Mouse (Mus musculus): ENCODE results near the gene Babam2.

Gene Babam2

DNA sequence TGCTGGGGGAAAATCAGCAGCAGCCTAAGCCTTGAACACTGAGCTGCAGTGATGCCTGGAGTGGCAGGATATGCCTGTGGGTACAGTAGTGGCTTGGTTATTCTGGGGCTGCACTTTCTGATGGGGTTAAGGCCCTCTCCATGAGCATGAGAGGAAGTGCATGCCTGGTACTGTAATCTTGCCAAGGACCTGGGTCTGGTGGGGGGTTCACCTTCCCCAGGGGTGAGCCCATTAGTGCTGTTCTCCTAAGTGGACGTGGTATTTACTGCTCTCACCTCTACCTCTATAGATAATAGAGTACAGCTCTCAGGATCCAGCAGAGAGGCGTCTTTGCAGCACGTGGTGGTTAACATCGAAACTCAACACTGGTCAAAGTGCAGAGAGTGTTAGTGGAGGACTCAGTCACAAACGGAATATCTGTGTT lies 16.4 kb downstream of the Babam2 start:
- no peak for DNase-seq (ENCODE audit: low spot score)

DNA sequence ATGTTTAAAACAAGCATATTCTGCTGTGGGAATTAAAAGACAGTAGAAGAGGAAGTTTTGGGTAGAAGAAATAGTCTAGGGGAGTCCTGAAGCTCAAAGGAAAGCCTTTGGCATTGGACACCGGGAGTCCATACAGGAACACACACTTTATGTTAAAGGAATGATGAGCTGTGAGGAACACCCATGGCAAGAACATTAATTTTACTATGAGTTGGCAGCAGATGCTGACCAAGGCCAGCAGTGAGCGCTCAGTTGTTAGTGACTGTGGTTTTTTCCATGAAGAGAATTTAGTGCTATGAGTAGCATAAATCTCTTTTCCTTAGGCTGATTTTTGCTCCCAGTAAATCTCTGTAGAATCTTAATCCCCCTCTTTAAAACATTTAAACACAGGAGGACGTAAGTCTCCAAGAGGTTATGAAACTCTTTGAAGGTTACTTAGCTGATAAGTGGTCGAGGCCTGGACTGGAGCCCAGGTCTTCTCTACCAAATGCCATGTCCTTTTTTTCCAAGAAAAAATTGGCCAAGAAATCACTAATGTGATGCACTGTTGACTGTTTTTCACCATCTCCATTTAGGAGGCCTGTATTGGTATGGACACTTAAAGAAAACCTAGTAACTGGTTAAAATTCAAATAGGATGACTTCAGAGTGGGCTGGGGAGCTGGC lies 18.1 kb downstream of the Babam2 start:
- DNase-seq (ENCODE audit: low spot score) = peak; percentile 22

DNA sequence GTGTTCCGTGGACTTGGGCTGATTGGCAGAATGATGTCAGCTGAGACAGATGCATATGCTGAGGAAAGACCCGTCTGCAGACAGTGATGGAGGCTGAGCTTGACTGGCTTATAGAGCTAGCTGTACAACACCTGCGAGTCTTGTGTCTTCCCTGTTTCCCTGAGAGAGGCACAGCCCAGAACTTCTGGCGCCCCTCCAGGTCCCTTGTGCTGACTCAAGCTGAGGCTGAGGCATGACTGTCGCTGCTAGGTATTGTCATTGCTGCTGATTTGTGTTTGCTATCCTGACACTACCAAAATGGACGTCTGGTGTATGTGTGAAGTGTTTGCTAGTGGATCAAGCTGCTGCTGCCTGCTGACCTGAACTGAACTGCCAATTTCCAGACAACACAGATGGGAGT lies 27.0 kb downstream of the Babam2 start:
- no peak for DNase-seq (ENCODE audit: low spot score)

DNA sequence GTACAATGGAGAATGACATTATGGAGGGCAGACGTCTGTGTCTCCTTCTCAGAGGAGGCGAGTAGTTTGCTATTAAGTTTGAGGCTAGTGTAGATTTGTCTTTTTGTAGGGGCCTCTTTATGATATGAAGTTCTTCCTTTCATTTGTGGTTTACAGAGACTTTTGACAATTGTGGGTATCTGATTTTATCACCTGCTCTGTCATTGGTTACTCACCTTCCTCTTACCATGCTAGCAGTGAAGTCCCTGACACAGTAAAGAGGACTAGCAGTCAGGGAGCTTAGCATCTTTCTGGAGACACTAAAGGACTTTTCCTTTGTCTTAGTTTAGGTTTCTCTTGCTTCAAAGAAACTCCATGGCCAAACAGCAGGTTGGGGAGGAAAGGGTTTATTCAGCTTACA lies 28.4 kb downstream of the Babam2 start:
- DNase-seq (ENCODE audit: low spot score) = no peak

DNA sequence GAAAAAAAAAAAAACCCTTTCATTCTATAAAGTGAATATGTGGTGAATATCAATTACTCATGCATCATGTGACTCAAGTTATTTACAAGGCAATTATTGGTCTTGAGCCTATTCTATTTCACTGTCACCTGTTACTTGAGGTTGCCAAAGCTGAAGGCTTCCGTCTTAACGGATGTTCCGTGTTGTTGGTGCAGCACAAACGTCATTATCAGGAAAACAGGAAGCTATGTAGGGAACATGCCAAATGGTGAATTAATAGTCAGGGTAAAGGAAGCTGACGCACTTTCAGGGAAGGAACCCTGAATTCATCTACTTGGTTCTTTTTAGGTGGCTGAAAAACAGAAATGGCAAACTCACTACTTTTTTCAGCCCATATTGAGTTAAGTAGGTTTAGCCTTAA lies 30.0 kb downstream of the Babam2 start:
- no peak for DNase-seq (ENCODE audit: low spot score)

DNA sequence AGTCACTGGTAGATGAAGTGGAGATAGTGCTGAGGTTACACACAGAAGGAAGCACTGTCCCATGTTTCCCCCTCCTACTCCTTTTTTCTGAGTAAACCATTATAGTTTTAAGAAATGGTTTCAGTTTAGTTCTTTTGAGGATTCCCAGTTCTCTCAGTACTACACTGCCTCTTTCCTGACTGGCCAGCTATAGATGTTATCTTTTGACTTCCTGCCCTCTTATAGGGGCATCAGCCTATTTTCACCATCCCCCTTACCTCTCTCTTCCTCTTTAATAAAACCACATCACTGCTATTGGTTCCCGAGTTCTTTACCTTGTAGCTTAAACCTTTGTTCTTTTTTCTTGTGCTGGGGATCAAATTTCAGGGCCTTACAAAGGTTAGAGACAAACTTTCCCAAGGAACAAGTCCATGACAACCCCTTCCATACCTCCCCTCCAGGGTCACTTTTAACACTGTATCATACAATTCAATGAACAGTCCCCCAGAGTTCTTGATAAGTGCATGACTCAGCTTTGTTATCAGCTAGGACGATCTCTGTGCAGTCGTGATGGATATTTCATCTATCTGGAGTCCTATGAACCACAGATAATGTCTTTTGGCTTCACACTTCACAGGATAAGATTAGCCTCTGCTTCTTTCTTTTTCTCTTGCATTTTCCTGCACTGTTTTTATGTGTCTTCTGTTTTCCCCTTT lies 35.3 kb downstream of the Babam2 start:
- DNase-seq (ENCODE audit: low spot score) = no peak

DNA sequence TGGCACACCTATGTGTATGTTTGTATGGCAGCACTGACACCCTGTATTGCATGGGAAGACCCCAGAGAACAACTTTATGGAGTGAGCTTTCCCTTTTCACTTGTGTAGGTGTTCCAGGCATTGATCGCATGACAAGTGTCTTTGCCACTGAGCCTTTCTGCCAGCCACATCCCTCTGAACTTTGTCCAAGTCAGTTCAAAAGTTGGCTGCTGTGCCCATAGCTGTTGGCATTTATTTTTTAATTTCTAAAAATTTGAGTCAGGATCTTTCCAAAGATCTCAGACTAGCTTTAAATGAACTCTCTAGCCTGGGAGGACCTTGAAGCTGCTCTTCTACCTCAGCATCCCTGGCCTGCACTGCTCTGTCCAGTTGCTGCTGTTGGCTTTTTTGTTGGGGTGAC lies 44.4 kb downstream of the Babam2 start:
- peak; percentile 62 for DNase-seq (ENCODE audit: low spot score)

DNA sequence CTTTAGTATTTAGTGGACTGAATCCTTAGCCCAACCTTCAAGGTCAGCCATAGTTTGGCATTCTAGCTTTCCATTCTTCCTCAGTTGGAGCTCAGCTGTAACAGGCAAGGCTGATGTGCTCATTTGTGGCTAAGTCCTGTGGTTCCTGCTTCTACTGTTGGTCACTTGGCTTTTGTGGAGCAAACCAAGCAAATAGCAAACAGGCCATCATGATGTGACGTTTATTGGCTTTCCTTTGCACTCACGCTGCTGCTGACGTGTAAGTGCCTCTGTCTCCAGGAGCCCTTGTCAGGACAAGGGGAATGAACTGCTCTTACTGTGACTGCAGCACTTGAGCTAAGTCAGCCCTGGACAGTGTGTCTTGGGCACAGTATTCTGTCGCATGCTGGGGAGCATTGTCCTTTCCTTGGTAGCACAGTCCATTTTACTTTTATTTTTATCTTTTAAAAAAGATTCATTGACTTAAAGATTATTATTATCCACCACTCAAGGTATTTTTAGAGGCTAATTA lies 45.1 kb downstream of the Babam2 start:
- no peak for DNase-seq (ENCODE audit: low spot score)

DNA sequence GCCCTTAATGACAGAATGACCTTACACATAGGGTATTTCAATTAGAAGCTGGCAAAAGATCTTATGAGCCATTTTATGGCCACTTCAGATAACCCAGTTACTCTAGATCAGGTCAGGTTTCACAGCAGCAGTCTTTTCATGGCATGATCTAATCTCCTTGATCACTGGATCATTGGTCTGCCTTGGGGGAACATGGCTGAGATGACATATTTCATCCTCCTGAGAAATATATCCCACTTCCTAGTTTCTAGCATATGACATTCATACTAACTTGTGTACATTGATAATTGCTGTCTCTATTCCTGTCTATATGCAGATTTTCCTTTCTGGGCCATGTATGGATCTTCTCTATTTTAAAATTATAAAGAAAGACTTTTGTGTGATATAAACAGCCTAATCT lies 51.9 kb downstream of the Babam2 start:
- DNase-seq (ENCODE audit: low spot score) = no peak

DNA sequence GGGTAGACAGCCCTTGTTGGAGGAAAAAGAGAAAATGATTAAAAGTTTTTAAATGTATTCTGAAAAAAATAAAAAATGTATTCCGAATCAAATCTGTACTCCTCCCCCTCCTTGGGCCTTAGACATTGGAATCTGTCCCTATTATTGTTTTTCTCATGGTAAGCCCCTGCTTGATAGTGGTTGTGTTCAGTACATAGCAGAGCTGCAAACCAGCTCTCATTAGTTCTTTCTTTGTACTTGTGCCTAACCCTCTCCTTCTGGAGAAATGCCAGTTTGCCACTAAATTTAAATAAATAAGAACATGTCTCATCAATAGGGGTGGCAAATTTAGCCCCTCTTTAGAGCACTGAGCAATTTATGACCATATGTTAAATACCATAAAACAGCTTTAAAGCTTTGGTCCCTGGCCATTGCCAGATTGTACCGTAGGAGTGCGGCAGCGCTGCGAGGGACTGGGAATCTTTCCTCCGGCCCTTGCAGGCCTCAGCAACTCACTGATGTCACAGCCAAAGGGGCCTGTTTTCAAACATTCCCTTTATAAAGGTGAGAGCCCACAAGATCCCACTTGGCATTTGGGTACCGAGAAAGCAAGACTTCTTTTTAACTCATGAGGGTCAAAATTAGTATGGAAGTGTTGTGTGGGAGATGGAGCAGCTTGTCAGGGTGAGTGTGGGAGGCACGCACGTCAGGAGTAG lies 52.9 kb downstream of the Babam2 start:
- no peak for DNase-seq (ENCODE audit: low spot score)

DNA sequence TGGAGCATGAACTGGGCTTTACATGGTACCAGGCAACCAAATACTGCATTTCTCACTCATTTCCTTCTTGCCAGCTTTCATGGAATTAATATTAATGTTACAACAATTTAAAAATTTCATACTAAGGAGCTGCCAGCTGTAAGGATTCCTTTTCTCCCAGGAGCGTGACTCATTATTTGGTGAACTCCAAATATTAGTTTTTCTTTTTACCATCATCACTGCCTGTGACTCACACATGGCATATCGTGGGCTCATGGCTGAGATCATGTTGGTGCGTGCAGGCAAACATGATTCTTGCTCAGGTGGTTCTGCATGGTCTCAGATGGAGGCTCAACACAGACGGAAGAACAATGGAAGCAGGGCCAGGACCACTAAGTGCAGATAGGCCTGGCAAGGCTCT lies 53.5 kb downstream of the Babam2 start:
- DNase-seq (ENCODE audit: low spot score) = no peak

DNA sequence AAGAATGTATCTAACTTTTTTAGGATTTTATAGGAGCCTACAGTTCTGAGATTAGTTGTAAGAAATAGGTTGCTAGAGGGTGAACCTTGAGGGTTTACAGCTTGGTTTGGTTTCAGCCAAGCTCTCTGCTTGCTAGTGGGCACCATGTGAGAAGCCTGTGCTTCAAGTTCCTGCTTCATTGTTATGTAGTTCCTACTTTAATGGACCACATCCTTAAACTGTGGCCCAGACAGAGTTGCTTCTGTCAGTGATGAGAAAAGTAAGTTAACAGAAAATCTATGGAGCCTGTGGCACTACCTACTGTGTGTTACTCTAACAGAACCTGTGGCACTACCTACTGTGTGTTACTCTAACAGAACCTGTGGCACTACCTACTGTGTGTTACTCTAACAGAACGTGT lies 57.1 kb downstream of the Babam2 start:
- DNase-seq (ENCODE audit: low spot score) = no peak

DNA sequence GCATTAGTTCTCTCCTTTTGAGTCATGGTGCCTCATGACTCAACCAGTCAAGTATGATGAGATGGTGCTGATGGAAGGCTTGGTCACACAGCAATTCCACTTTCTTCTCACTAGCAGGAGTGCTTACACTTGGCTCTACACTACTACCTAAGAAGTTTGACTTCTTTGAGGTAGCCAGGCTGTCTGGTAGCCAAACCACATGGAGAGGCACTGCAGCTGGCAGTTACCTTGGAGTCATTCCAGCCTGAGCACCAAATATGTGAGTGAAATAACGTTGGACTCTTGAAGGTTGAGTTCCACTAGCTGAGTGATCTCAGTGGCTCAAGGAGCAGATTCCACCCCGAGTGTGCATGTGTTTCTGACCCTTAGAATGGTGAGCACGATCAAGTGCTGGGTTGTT lies 57.8 kb downstream of the Babam2 start:
- DNase-seq (ENCODE audit: low spot score) = no peak

DNA sequence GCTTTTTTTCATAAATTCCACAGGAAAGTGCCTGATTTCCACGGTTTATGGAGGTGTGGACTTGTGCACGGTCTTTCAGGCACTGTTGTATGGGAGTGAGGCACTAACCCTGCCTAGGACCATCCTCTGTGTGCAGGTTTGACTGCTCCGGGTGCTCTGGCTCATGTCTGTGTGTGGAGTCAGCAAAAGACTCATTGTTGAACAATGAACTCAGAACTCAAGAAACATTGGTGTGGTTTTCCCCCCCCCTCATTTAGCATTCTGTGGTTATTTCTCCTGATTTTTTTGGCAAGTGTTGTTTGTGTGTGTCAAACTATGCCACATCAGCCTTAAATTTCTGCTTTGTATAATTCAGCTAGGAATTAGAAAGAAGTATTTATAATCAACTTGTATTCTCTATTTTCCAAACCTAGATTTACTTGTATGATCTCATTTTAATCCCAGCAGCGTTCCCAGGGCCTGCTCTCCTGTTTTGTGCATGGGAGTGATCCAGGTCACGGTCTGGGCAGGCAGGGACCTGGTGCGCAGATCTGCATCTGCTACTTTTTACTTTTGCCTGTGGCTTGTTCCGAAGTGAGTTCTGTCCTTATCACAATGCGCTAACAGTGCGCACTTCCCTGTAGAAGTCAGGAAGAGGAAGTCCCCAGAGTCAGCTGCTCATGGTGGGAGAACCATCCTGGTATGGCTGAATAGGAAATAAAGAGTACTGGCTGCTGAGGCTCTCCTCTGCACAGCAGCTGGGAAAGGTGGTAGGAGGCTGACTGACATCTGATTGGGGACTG lies 61.0 kb downstream of the Babam2 start:
- DNase-seq (ENCODE audit: low spot score) = no peak

DNA sequence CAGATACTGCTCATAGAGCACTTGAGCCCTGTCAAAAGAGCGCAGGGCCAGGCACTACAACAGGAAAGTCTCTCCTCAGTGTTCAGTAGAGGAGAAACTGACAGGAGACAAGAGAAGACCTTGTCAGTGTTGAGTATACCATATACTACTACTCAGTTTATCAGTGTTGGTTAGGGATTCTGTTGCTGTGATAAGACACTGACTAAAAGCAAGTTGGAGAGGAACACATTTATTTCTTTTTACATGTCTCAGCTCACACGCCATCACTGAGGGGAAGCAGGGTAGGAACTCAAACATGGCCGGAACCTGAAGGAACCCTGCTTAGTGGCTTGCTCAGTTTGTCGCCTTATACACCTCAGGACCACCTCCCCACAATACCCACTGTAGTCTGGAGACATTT lies 64.4 kb downstream of the Babam2 start:
- no peak for DNase-seq (ENCODE audit: low spot score)

DNA sequence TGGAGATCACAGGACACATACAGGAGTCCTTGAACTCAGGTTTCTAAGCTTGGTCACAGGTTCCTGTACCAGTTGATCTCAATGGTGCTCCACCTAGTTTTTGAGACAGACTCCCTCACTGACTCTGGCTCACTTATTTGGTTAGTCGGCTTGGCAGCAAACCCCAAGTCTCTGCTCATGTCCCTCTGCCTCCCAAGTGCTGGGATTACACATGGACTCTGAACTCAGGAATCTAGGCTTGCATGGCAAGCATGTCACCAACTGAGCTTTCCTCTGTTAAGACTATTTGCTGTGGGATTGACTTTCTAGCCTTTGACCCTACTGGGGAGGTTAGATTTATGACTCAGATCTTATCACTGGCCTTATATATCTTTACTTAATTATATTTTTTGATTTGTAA lies 65.3 kb downstream of the Babam2 start:
- no peak for DNase-seq (ENCODE audit: low spot score)

DNA sequence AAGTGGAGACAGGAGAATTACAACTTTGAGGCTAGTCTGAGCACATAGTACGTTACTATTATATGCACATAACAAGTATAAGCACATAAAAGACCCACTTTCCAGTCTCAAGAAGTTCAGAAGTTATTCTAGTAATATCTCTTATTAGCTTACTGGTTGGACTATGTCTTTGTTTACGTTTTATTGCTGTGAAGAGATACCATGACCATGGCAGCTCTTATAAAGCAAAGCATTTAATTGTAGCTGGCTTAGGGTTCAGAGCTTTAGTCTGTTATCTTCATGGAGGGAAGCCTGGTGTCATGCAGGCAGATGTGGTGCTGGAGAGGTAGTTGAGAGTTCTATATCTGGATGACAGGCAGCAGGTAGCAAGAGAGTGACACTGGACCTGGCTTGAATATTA lies 68.3 kb downstream of the Babam2 start:
- DNase-seq (ENCODE audit: low spot score) = no peak

DNA sequence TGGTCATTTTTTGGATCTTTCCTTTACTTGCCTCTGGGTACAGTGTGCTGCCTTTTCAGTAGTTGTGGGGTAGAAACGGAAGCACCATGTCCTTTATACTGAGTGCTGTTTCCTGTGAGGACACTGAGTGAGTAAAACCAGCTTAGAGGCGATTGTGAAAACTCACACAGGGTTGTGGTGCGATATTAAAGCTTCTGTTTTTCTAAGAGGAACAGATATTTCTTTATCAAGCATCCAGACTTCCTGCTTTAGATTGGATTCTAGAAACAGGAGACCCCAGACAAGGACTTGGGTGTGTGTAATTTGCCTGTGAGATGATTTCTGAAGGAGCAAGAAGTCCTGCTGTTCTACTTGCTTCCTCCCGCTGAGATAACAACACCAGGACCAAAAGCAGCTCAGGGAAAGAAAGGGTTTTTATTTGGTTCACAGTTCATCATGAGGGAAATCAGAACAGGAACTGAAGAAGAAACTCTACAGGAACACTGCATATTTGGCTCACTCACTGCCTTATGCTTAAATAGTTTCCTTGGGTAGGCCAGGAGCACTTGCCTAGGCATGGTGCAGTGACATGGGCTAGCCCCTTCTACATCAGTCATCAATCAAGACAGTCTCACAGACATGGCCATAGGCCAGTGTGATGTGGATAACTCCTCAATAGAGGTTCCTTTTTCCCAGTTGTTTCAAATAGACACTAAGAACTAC lies 69.5 kb downstream of the Babam2 start:
- DNase-seq (ENCODE audit: low spot score) = peak; percentile 24

DNA sequence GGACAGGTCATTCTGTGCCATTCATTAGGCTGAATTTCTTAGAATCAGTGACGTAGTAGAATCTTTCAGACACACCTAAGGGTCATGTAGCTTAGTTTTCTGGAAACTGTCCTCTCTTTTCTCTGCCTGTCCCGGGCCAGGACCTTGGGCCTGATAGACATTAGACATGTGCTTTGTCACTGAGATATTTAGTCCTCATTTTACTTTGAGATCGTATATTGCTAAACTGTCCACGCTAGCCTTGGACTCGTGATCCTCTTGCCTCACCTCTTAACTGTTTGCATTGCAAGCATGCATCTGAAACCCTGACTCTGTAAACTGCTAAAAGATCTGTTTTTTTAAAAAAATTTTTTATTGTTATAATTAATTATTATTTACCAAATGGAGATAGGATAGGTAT lies 74.0 kb downstream of the Babam2 start:
- no peak for DNase-seq (ENCODE audit: low spot score)

DNA sequence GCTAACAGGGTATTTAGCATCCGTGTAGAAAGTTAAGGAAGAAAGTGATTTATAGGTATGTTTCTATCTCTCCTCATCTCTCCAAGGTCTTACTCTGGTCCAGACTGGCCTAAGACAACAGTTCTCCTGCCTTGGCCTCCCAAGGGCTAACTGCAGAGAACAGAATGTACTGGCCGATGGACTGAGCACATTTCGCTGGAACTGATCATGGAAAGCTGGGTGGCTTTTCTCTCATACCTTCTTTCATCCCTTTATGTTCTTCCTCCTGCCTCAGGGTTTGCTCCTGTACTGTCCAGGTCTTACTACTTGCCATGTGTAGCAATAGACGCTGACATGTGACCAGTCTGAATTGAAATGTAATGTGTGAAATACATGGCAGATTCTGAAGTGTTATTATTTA lies 74.4 kb downstream of the Babam2 start:
- DNase-seq (ENCODE audit: low spot score) = no peak

DNA sequence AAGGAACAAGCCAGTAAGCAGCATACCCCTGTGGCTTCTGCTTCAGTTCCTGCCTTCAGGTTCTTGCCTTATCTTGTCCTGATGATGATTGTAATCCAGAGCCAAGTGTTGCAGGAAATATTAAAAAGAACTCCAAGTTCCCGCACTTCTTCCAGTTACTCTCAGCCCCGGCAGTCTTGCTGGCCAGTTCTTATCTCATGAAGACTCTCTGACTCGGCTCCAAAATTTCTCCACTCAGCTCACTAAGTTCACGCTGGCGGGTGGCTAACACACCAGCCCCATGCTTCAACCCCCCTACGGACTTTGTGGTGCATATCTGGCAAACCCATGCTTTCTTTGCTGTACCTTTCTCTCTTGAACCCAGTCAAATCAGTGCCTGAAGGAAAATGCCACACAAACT lies 77.5 kb downstream of the Babam2 start:
- DNase-seq (ENCODE audit: low spot score) = no peak

DNA sequence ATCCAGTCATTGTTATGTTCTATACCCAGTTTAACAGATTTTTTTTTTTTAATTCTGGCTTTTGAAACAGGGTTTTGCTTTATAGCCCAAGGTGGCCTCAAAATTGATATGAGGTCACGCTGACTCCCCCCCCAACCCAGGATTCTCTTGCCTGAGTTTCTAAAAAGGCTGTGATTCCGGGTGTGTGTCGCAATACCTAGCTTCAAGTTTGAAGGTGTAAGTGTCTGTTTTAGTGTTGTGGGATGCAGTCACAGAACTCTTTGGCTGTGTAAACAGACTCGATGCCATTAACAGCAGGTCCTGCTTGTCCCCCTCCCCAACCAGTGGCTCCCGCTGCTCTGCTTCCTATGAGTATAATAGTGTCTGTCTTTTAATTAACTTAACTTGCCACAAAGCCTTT lies 84.1 kb downstream of the Babam2 start:
- DNase-seq (ENCODE audit: low spot score) = no peak
